Mouse (Mus musculus) monocyte, adult 5-6 weeks (primary cell): ENCODE results near the gene Sh3kbp1. TPM values are rescaled to one million over a fixed set of nuclear protein-coding genes. Genes with fewer than 3 reads are reported as not detected.

ENCODE experiments used
- ATAC-seq: fragments of 153-309, 156-312 bp; replicated peaks from 2 replicates; pipeline ENCODE4 v1.8.0; 2017; ENCODE audit warnings: mild to moderate bottlenecking; ENCODE audit not compliant: low TSS enrichment, insufficient number of reproducible peaks, severe bottlenecking, poor library complexity, low FRiP score
- total RNA-seq: library from RNA; stranded (forward); fragments of 200-1000, 200-491, 200-594 nt; gene quantifications from 3 replicates; pipeline ENCODE4 v1.2.3, GENCODE M21; 2017

Sh3kbp1 gene
- total RNA-seq, 1 experiment from 2014 or later = 169 TPM

DNA sequence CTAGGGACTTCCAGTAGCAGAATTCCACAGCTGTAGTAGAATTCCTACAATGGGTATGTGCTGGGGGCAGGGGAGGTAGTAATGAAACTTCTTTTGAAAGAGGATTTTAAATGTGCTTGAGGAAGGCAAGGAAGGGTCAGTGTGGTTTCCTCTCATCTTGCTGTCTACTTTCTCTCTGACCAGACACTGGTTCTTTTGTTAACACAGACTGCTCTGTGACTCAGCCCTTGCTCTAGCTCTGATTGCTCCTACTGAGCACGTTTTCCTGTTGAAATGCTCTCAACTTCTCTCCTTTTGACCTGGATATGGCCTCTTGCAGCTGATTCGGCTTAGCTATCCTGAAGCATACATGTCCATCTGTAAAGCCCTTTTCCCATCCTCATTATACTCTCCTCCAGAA lies 45.4 kb downstream of the Sh3kbp1 start:
- no peak for ATAC-seq

DNA sequence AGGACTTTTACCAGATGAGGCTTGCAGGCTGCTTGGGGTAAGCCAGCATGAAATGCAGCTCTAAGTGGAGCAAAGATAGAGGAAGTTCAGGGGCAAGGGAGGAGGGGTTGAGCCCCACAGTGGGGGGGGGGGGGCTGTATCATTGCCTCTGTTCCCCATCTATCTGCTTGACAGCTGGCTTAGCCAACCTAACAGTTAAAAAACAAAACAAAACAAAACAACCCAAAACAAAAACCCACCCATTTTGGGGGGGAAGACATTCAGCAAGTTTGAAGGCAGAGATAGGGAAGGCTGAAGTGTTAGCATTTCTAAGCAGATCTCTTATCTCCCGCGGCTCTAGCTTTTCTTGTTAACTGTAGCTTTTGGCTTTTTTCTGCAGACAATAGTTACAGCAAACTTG lies 49.2 kb downstream of the Sh3kbp1 start:
- peak; percentile 56; the same call in 1 of the 2 replicates for ATAC-seq

DNA sequence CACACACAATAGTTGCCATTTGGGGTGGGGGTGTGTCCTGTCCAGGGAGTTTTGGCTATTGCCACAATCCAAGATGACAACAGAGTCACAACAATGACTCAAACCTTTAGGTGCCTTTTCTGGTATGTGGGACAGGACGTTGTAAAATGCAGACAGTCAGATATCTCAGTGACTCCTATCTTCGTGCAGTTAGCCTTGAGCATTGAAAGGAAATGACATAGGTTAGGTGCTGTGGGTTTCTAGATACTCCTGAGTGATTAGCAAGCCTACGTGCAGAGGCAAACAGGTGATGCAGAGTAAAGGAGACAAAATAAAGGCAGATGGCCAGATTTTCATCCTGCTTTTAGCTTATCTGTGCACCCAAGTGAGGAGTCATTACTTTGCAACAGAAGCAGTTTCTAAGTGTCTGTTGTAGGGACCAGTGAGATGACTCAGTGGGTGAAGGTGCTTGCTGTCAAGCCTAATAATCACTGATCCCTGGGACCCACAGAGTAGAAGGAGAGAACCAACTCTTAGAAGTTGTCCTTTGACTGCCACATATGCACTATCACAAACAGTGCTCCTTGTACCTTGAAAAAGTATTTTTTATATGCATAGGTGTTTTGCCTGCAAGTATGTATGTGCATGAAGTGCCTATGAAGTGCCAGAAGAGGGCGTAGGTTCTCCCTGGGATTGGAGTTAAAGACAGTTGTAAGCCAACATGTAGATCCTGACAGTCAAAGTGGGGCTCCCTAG lies 50.7 kb downstream of the Sh3kbp1 start:
- 0 out of 2 replicates have a peak, but pooled peaks have one; percentile 48 for ATAC-seq

DNA sequence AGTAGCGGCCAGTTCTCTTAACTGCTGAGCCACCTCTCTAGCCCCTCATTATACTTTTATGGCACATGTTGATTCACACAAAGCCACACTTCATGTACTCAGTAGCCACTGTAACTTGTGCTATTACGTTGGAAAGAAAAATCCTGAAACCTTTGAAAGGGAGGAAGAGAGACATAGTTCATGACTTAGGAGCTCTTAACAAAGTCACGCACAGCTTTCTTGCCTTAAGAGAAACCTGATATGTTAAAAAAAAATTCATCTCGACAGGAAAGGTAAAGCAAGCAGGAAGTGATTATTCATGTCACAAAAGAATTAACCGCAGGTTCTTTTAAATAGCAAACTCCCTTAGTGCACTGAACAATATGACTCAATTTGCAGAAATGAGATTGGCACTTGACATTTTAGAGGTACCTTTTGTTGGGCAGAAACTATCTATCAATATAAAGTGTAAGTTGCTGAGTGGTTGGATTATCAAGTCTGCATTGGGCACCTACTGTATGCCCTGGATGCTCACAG lies 51.3 kb downstream of the Sh3kbp1 start:
- 0 out of 2 replicates have a peak, but pooled peaks have one; percentile 16 for ATAC-seq

DNA sequence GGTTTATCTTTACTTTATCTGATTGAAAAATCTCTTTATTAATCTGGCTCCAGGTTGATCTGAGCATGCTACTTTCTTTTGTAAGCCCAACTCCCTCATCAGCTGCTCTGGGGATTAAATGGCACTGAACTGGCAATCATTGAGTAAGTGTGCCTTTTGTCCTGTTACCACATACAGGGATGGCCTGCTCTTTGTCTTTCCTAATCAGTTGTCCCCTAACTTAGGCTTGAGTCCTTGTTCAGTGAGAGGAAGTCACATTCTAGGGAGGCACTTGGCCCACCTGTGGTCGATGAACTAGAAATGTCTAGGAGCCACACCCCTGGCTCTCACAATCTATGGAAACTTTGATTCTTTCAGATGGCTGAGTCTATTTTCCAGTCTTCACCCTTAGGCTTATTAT lies 58.4 kb downstream of the Sh3kbp1 start:
- no peak for ATAC-seq

DNA sequence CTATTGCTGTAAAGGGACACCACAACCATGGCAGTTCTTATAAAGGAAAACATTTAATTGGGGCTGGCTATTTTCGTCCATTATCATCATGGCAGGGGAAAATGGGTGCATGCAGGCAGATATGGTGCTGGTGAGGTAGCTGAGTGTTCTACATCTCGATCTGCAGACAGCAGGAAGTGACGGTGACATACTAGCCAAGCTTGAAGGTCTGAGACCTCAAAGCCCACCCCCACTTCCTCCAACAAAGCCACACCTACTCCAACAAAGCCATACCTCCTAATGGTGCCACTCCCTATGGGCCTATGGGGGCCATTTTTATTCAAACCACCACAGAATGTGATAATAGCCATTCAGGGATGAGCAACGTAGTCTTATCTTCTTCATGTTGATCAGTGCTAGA lies 59.8 kb downstream of the Sh3kbp1 start:
- no peak for ATAC-seq

DNA sequence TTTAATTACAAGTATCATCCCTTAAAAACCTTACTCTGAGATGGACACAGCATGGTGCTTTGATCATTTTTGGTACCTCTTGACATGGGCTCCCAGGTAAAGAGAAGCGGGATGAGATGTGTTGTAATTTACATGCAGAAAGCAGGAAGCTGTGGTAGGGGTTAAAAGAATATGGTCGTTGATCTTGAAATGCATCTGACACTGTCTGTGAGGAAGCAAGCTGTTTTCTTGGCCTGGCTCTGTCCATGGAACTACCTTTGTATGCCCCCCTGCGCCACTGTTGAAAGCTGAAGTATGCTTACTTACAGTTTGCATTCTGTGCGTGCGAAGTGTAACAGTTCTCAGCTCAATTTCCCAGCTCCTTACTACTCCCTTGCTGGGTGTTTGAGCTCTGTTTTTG lies 61.6 kb downstream of the Sh3kbp1 start:
- no peak for ATAC-seq

DNA sequence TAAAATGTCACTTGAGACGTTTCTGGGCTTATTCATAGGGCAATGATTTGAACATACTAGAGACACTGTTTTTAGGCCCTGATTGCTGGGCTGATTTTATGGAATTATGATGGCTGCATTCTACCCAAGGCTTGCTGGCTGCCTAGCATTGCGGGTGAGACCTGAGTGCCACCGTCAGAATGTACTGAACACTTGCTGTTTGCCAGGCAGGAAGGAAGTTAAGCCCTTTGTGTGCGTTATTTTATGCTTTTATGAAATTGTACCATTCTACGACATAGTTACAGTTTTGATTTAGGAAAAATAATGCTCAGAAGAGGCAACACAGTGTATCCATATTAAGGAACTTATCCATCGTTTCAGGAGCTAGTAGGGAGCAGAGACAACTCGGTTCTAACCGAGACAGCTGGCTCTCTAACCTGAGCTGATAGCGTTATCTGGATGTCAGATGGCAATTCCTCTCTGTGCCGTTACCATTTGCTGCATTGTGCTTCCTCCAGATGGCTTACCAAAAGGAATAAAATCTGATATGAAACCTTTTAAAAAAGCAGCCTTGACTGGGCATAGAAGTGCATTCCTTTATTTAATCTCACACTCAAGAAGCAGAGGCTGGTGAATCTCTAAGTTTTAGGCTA lies 62.8 kb downstream of the Sh3kbp1 start:
- no peak for ATAC-seq

DNA sequence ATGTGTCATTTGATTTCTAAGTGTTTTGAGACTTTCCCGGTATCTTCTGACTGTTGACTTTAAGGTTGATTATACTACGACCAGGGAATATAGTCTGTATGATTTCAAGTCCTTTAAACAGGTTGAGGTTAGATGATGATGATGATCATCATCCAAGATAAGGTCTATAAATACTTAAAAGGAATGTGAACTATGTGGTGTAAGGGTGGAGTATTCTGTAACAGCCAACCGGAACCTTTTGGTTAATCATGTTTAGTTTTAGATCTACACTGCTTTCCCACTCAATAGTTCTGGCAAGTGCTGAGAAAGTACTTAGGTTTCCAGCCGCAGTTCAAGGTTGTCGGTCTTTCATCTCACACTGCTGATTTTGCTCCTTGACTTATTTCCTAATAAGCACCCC lies 66.1 kb downstream of the Sh3kbp1 start:
- no peak for ATAC-seq

DNA sequence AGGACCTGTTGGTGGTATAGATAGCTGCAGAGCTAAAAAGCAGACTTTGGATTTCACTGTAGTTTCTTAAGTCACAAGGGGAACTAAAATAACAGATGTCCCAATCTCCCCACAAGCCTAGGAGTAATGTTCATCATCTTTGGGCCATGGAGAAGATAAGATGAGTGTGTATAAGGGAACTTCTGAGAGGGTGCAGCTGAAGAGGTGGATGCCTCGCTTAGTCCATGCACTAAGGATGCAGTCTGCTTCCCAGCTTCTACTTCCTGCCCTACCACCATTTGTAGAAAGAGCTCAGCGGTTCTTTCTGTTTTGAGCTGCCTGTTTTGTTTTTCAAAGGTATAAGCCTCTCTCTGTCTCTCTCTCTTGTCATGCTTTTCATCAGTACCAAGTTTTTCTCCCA lies 69.5 kb downstream of the Sh3kbp1 start:
- ATAC-seq = peak; percentile 47; the same call in 1 of the 2 replicates

DNA sequence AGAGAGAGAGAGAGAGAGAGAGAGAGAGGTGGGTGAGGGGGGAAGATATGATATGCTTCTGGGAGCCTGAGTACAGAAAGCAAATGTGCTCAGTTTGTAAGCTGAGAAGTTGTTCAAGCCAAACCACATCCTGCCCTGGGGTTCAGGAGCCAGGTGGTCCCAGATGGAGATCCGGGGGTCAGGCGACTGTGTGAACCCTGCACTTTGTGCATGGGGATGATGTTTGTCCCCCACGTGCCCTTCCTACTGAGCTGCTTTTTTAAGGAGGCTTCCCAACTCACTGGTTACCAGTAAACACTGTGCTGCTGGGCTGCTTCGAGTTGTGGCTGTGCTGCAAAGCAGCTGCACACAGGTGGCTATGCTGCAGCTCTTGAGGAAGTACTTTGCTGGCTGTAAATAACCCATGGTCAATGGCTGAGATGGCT lies 70.0 kb downstream of the Sh3kbp1 start:
- 0 out of 2 replicates have a peak, but pooled peaks have one; percentile 31 for ATAC-seq

DNA sequence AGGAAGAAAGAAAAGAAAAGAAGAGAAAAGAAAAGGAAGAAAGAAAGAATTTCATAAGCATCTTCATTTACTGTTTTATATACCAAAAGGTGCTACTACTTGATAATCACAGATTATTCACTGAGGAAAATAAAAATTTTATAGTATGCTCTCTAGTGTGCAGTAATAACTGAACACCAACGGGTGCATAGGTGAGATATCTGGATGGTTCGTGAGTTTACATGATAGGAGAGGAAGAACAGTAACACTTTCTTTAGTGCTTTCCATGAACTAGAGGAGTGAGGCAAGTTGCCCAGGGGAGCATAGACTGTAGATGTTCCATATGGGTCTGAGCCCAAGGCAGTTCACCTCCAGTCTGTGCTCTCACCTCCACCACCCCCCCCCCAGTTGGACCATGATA lies 75.8 kb downstream of the Sh3kbp1 start:
- ATAC-seq = no peak

DNA sequence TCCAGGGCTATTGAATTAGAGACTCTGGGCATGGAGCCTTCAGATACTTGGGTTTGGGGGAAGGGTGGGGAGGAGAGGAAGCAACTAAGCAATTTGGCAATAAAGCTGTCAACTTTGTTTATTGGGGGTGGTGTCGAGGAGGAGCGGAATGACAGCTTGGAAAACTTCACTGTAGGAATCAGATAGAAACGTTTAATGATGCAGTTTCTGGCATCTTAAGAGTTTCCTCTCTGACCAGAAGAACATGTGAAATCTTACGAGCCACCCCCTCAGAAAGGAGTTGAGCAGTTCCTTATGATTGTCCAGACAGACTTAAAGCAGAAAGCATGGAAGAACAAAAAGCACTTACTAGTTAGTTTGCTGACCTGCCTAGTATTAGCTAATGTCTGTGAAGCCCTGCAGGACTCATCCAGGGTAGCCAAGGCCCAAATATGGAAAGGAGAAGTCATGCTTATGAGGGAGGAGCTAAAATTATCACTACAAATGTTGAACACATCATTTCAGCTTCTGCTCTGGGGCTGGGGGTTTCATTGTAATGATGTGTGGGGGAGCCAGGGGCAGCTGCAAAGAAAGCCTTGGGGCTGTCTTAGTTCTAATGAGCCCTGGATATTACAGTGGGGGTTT lies 77.4 kb downstream of the Sh3kbp1 start:
- 0 out of 2 replicates have a peak, but pooled peaks have one; percentile 31 for ATAC-seq

DNA sequence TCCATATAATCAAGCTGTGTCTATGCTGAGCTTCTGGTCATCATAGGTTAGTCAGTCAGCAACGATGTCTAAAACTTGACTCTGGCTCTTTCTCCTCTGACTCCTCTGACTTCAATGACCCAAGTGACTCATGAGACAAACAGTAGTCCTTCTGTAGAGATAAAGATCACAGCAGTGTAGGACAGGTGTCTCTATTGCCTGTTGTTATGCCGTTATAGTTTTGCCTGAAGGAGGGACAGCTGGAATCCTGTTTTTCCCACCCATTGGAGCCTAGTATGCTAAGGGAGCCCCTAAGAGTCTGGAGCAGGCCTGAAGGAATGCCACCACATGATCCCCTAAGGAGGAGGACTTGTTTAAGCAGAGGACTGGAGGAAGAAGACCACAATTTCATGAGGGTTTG lies 78.3 kb downstream of the Sh3kbp1 start:
- ATAC-seq = no peak

DNA sequence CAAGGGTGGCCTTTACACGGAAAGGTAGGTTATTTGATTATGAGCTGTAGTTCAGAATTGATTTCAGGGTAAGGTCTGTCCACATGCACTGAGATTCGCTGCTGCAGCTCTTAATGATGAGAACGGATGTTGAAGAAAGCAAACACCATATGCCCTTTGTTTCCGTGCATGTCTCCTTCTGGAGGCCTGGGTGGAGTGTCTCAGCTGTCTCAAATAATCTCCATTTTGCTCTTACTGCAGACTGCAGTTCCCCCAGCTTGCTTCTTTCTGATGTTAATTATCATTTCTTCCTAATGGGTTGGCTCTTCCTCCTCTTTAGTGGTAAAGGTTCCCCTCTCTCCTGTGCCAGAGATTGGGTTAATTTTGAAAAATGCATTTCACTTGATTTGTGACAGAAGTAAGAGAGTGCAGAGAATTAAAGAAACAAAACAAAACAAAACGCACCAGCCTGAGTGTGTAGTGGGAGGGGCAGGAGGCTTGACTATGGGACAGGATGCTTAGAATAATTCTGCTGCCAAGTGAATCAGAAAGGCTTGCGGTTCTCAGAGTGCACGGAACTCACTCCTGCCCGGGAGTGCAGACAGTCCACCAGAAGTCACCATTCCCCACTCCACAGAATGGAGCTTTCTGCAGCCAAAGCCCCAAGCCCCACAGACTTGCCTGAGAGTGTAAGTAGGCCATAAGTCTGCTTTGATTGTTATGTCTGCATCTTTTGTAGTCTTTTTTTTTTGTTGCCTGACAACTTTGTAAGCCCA lies 81.2 kb downstream of the Sh3kbp1 start:
- no peak for ATAC-seq

DNA sequence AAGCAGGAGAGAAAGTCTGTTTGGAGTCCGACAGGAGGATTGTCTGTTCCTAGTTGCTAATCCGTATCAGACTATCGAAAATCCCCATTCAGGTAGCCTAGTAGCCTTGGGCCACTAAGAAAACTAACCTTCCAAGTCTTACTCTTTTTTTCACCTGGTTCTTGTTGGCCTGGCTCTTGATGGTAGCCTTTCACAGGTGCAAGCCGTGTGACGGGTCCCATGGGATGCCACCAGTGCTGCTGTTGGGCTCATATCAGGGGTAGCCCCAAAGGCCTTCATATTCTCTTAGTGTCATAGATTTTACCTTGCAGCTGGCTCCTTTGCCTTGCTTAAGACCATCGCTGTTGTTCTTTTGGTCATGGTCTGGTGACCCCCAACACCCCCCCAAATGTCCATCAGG lies 82.2 kb downstream of the Sh3kbp1 start:
- no peak for ATAC-seq

DNA sequence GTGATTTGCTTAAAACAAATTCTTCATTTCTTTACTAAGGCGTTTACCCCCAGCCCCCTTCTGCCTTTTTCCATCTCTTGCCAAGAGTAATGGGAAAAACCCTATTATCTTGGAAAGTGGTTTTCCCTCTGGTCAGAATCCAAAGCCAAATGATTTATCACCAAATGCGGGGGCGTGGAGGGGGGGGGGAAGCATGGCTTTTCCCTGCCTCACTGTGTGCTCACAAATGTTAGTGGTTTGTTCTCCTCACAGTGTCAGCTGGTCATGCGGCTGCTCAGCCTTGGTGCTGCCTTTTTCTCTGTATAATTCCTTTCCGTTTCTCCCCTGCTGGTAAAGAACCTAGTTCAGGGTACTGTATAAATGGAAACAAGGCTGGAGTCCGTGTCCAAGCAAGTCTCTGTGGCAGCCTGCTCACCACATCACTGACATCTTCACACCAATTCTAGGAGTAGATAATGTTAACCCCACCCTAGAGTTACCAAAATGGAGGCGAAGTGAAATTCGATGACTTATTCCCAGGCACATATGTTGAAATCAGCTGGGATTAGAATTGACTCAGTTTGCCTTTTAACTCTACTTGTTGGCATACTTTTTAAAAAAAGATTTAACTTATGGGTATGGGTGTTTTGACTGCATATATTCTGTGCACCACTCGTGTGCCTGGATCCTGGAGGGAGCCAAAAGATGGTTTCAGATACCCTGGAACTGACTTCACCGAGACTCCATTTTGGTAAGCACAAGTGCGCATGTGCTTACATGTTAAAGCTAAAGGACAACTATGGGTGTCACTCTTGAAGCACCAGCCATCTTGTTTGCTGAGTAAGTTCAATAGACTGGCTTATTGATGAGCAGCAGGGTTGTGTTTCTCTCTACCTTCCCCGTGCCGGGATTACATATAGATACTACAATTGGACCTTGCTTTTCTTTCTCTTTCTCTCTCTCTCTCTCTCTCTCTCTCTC lies 84.3 kb downstream of the Sh3kbp1 start:
- no peak for ATAC-seq

DNA sequence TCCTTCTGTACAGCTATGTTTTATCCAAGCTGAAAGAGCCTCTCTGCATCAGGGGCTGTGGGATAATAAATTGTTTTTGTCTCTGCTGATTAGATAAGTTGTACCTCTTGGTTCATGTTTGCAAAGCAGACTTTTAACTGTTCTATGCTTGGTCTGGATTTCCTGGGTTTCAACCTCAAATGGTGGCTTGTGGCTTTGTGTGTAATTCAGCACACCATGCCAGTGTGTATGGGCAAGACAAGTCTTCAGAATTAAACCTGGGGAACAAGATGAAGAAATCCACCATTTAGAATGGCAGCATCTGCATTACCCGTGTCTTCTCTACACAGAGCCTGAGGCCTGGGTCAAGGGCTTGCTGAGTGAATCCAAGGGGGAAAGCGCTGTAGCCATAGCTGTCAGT lies 86.1 kb downstream of the Sh3kbp1 start:
- ATAC-seq = no peak
